Mouse (Mus musculus) left cerebral cortex, postnatal 14 days (tissue): ENCODE measurements at regions not wholly inside any gene's neighbourhood (a gene's known extent, or its start where the extent isn't known, plus 50 kb on each side); places are given as distances from the start of the nearest gene placed in this dataset.

Source experiments
- DNase-seq, 2 experiments: peaks; one replicate each; pipeline ENCODE4 v3.0.0; 2021 to 2022; ENCODE audit warnings: low spot score in 2 of 2, mixed read lengths in 1 of 2
- intact Hi-C: fragments of 180-260 bp; cut with DNase I; formaldehyde crosslinking; loops from one replicate; pipeline ENCODE4 v1.15.1; 2025

DNA sequence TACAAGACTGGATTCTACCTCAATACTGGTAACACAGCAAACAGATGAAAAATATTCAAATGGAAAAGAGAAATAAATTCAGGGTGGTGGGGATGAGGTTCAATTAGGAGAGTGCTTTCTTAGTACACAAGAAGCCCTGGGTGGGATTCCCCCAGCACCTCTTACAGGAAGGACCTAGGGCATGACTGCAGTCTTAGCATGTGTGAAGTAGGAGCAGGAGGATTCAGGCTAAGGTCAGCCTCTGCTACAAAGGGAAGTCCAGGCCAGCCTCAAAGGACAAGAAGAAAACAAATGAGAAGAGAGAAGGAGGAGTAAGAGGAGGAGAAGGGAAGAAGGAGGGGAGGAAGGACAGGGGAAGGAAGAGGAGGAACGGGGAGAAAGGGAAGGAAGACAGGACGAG, 54.8 kb upstream of the Chd2 start:
- intact Hi-C loops: no loop called here

DNA sequence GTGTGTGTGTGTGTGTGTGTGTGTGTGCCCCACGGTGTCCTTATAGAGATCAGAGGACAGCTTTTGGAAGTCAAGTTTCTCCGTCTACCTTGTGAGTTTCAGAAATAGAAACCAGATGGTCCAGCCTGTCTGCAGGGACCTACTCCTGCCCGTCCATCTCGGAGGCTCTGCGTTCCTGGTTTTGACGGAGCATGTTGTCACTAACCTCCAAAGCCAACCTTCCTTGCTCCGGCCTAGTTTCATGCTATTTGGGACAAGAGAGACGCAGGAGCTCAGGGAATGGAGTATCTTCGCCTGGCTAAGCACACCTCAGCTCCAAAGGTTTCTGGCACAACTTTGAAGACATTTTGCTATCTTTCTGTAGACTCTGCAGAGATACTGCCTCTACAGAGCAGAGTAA, 54.2 kb upstream of the Chd2 start:
- intact Hi-C loops: no loop called here
- no peak for DNase-seq

More for the DNA sequence above, 54.8 kb upstream of the Chd2 start:
- no peak for DNase-seq

DNA sequence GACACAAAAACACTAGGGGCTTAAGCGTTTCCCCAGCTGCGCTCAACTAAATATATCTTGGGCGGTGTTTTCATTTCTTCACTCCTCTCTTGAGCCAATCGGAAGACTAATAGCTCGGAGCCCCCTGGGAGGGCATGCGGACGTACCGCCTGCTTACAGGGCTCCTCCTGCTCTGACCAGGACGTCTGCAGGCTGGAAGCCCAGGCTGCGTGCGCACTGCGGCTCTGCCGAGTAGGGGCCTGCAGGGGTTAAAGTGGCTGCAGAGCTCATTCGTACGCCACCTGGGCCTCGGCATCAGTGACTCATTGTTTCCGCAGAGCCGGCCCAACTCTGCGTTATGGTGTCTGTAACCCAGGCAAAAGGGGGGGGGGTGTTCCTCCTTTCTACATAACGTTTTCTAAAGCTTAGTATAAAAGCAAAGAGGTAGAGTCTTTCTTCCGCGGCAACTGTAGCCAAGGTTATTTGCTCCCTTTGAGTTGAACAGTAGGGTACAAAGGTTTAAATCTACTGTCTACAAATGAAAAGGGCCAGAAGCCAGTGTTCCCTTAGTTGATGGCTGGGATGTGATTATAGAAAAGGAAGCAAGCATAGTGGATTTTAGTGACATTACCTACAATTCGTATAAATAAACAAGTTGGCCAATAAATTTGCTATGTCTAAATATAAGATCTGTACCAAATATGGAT, 53.7 kb upstream of the Chd2 start:
- intact Hi-C loops: no loop called here
- DNase-seq: peak; percentile 83 to 93

DNA sequence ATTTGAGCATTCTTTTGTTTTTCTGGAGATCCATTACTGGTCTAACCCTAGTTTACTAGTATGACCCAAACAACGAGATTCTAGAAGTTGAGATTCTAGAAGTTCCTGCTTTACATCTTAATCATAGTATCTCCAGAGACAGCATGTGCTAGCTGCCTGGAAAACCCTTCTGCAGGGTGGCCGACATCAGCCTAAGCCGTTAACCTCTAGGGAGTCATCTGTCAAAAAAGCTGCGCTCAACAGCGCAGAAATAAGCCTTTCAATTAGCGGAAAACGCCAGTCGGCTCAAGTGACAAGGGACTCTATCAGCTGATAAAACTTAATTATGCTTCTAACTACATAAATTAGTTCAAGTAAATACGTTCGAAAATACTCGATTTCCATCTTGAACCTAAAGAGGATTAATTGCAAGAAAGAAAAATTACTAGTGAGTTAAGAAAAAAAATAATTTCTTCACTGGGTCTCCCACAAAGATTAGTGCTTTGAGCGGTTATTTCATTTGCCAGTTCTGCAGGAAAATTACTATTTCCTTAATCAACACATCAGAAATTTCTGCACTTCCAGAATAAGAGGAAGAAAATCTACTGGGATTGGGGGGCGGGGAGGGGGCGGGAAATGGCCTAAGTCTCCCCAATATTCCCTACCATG, 53.0 kb upstream of the Chd2 start:
- no peak for DNase-seq
- intact Hi-C loops: no loop called here

- no peak for DNase-seq
- intact Hi-C loops: no loop called here
Observed at GRCm38 (mm10) chr7:73593645-73594385, 52.2 kb upstream of the Chd2 start.

DNA sequence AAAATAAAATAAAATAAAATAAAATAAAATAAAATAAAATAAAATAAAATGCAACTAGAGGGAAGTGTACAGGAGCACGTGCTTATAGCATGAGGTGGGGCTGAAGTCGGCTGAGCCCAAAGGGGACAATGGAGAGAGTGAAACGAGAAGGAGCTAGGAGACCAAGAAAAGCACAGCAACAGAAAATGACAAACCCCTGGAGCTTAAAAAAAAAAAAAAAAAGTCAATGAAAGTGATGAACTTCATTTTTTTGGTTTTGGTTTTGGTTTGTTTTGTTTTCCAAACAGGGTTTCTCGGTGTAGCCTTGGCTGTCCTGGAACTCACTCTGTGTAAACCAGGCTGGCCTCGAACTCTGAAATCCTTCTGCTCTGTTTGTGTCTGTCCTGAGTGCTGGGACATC, 51.2 kb upstream of the Chd2 start:
- intact Hi-C loops: no loop called here
- no peak for DNase-seq
